Mouse (Mus musculus) adrenal gland, adult (tissue): ENCODE measurements around the gene Bcr.

Experiments
- DNase-seq, 2 experiments: peaks; one replicate each; pipeline ENCODE4 v3.0.0; 2022 to 2023; ENCODE audit warnings: low spot score in 1 of 2; ENCODE audit not compliant: inconsistent age in 2 of 2

Gene Bcr

DNA sequence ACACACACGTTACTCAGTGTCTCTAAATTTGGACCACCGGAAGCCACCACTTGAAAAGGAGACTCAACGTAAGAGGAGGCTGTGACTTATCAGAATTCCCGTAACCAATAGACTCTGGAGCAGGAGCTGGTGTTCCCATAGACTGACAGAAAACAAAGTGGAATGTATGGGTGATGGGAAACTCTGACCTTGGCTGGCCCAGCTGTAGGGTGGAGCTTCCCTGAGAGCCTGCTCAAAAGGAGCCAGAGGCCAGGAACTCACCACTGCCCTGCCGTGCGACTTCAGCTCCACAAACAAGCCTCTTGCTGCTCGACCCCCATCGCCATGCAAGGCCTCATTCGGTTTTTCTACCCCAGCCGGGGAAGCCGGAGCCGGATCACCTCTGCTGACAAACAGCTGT is 113.3 kb downstream of the Bcr start:
- DNase-seq: peak; percentile 31 to 64

DNA sequence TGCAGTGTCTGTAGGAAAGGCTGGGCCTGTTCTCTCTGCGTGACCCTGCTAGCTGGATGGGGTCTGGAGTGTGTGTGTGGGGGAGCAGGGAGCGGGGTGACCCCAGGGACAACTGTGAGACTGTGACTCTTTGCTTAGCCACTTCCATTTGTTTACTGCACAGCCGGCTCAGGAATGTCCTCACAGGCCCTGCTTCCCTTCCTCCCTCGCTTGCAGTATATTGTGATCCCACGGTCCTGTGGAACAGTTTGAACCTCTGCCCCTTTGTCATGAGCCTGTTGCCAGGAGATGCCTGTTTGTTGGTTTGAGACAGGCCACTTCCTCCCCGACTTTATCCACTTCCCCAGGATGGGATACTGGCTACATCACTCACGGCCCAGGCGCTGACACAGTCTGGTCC is 116.1 kb downstream of the Bcr start:
- no peak for DNase-seq

DNA sequence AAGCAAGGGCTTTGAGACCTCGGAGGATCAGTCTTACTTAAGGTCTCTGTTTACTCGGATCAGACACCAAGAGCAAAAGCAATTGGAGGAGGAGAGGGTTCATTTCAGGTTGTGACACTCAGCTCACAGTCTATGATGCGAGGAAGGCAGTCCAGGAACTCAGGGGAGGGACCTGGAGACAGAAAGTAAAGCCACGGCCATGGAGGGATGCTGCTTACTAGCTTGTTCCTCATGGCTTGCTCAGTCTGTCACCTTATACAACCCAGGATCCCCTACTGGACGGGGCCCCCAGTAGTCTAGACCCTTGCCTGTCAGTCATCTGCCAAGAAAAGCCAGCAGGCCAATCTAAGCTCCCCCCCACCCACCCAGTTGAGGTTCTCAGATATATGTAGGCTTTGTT is 118.5 kb downstream of the Bcr start:
- no peak for DNase-seq

DNA sequence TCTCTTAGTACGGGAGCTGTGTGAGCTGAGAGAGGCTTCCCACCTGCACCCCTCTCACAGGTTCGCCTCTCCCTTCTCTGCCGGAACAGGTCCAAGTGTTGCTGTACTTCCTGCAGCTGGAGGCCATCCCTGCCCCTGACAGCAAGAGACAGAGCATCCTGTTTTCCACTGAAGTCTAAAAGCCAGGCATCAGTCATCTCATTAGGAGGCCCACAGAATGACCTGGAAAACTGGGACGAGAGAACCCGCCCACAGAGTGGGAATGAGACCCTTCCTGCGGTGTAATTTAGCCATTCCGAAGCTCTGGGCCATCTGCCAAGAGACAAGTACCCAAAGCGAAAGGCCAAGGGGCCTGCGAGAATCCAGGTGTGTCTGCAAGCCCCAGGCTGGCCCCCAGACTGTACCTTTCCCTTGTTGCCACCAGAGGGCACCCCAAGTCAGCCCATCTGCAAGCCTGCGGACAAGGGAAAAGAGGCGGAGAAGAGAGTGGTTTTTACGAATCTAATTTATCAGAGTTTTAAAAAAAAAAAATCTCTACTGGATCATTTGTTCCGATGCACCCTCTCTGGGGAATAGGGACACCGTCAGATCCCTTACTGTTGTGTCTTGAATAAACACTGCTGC is 121.9 kb downstream of the Bcr start:
- peak; percentile 74 to 92 for DNase-seq

DNA sequence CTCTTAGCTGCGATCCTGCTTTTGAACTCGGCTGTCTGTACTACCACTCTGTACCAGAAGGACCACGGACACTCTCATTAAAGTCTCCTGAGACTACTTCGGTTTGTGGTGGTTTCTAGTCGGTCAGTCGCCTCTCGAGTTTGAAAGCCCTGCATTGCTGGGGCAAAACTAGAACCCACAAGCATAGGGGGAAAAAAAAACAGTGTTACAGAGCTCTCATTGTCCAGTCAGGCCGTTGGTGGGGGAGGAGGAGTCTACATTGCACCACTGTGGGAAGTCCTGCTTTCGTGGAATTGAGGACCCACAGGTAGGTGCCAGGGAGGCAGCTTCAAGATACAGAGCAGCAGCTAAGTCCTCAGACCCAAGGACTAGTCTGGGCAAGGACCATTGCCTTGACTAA is 124.4 kb downstream of the Bcr start:
- peak in 1 of 2 experiments; percentile 17 for DNase-seq

DNA sequence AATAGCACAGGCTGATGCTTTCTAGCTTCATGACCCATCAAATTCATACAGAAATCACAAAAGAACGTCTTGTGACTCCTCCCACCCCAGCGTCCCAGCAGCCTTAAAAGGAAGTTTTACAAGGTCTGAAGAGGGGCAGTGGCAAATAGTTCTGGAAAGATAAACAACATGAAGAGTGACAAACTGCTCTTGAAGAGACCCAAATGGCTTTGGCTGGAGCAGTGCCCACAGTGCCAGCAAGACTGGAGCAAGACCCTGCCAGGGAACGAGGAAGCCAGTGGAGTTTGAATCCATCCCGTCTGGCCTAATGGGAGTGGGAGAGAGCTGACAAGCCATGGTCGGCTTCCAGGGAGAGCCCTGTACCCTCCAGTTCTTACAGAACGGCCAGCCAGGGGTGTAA is 126.2 kb downstream of the Bcr start:
- no peak for DNase-seq

DNA sequence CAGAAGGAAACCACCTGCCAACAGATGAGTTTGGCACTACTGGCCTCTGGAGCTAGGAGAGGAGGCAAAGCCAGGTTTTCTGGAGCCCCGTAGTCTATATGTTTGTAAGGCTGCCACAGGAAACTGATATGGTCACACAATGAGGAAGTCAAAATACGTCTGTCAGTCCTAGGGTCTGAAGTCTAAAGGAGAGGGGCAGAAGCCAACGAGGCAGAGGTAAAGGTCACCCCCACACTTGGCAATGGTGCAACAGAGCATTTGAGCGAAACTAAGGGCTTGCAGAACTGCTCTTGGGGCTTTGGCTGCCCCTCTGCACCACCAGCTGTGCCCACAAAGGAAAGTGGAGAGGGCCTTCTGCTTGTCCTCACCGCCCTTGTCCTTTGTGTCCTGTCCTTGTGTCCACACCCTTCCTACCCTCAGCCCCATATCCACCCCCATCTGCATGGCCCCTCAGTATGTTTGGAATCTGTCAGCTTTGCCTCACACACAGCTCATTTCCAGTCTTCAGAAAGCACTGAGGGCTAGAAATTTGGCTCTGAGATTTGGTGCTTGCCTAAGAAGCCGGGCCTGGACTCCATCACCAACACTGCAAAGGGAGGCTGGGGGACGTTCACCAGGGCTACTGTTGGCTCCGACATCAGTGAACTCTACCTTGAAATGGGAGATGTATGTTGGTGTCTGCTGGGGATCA is 127.1 kb downstream of the Bcr start:
- DNase-seq: peak in 1 of 2 experiments; percentile 14

DNA sequence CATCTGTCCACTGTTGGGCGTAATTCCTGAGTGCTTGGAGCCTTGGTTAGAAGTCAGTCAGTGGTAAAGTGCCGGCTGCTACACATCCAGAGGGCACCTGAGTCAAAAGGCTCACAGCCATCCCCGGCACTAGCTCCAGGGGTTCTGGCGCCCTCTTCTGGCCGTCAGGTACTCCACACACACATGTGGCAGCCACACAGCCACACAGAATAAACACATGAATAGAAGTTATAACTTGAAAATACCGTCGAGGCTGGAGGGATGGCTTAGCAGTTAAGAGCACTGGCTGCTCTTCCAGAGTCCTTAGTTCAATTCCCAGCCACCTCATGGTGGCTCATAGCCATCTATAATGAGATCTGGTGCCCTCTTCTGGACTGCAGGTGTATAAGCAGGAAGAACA is 131.3 kb downstream of the Bcr start:
- peak in 1 of 2 experiments; percentile 18 for DNase-seq

DNA sequence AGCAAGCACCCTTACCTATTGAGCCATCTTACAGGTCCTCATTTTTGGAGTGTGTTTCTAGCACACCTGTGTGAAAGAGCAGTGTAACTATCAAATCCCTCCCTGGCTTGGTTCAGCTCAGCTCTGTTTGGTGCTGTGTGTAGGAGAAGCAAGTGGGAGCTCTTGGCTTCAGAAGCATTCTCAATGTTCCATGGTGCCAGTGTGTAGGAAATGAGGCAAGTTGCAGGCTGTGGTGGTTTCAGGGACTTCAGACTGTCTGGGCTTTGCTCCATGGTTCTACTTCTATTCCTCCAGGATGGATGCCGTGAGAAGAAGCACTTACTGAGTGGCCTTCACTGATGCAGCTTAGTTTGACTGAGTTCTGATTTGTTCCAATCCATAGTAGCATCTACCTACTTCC is 137.4 kb downstream of the Bcr start:
- peak in 1 of 2 experiments; percentile 12 for DNase-seq

DNA sequence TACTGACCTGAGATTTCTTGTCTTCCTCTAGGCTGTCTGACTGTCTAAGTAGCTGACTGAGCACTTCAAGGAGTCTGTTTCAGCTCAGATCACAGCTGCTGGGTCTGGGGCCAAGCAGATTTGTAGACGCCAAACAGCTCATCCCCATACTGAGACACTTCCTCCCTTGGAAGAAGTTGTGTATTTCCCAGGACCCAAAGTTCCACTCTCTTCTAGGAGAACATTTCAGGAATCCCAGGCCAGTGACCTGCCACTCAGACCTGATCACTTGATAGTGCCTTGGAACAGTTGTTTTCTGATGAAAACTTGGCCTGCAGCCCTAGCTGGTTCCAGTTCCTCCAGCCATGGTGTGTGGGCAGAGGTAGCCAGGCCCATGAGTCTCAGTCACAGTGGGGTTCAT is 140.3 kb downstream of the Bcr start:
- peak in 1 of 2 experiments; percentile 14 for DNase-seq

DNA sequence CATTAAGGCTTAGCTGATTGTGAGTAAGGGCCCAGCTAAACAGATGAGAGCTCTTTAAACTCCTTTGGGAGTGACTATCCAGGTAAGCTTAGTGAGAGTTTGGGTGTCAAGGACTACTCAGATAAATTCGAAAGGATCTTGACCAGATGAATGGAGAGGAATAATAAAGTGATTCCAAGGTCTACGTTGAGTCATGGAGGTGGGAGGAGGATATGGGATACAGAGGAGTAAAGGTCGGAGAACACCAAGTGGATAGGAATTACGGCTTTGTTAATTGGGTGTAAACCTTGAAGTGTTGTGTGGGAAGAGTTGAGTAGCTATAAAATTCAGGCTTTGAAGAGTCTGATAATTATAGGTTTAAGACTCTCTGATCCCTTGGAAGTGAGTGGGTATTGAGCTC is 145.8 kb downstream of the Bcr start:
- peak in 1 of 2 experiments; percentile 17 for DNase-seq

DNA sequence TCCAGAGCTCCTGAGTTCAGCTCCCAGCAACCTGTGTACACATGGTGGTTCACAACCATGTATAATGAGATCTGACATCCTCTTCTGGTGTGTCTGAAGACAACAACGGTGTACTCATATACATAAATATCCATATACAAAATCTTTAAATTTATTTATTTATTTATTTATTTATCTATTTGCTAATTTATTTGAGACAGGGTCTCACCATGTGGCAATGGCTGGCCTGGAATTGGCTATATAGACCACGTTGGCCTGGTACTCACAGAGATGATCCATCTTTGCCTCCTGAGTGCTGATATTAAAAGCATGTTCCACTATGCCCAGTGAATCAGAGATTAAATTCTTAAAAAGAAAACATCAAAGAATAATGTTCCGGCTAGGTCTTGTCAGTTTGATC is 150.4 kb downstream of the Bcr start:
- DNase-seq: no peak

DNA sequence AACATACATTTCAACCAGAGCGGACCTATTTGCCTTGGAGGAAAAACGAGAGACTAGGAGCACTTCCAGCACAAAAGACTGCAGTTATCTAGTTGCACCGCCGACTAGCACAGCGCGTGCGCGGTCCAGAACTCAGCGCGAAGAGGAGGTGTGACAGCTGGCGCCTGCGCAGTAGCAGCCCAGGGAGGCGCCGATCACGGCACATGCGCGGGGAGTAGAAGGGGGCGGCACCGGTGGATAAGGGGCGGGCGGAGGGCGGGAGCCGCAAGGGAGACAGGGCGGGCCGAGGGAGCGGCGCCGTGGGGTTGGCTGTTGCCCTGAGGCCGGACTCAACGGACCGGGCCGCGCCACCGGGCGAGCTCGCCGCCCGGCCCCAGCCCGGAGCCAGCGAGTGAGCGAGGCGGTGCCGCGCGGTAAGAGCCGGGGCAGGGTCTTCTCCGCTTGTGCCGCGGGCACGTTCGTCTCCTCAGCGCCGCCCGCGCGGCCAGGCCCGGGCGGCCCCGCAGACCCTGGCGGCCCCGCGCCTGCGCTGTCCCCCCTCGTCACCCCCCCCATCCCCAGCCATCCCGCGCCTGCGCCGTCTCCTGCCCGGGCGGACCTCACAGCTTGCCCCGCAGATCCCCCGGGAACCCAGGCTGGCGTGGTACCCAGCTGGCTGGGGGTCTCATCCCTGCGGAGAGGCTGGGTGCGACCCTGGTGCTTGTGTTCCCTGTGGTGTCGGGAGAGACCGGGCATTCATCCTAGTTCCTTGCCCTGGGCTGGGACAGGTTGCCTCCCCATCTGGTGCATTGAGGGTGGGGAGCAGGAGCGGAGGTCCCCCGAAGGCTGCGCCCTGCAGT is 151.6 kb downstream of the Bcr start, which contains the start of gene Specc1l:
Specc1l (plus strand) TSS at position 267 of the 839 bp plus-strand sequence.
- peak; percentile 98 for DNase-seq

DNA sequence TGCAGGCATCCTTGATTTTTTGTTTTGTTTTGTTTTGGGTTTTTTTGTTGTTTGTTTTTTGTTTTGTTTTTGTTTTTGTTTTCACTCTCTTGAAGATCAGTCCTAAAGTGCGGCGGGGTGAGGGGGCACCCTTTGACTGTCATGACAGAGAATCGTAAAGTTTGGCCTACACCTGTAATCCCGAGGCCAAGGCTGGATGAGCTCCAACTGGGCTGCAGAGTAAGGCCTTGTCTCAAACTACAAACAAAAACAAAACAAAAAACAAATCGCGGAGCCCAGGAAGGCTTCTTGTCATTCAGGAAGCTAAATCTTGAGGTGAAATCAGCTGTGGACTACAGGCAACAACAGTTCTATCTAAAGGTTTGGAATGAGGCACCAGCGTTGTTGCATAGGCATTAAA is 152.6 kb downstream of the Bcr start:
- DNase-seq: peak in 1 of 2 experiments; percentile 74

DNA sequence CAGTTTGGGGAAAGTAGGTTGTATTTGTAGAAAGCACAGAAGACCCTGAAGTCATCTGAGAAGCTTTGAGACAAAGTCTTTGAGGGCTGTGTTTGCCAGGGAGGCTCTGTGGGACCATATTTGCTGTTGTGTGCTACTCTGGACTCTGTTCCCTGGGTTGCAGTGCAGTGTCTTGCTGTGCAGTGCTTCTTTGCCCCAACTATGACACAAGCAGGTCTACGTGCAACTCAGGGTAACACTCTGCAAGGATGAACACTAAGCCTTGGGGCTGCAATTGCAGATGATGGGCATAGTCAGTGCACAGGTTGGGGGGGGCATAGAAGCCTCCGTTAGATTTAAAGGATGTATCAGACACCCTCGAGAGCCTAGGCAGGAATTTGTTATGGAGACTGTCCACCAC is 160.3 kb downstream of the Bcr start:
- DNase-seq: no peak

DNA sequence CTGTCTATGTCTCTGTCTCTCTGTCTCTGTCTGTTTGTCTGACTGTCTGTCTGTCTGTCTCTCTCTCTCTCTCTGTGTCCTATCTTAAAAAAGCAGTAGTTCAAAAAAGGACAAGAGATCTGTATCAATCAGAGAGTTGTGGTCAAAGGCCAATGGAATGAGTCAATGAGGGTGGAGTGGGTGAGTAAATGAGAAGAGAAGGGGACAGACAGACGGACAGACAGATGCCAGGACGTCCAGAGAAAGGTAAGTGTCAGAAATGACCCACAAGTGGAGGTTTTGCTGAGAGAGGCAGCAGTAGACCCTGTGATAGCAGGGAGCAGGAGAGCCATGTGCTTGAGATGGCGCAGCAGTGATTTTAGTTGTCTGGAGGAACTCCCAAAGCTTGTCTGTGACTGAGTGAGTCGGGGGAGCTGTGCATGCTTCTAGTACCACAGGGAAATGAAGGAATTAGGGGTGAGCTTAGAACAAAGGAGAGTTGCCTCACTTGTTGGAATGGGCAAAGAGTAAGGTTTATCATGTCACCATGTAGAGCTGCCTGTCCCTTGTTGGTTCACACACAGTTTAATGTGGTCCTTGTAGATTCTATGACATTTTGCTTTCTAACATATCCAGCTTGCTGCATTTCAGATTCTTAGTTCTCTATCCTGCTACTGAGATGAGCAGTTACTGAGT is 161.7 kb downstream of the Bcr start:
- no peak for DNase-seq

DNA sequence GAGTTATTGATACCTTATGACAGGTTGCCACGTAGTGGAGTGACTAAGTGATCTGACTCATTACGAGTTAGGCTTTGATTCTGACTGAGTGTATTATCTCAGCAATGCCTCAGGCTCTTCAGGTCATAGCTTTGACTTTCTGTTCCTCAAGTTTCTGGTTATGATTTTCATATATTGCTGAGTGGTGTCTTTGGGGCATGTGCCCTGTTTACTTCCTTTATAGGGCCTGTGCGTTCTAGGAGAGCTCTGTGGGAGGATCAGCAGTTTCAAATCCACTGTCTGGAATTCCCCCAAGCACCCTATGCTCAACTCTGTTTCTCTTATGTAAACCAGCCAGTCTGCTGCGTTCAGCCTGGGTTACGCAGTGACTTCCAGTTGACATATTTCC is 162.2 kb downstream of the Bcr start:
- peak; percentile 52 to 86 for DNase-seq

DNA sequence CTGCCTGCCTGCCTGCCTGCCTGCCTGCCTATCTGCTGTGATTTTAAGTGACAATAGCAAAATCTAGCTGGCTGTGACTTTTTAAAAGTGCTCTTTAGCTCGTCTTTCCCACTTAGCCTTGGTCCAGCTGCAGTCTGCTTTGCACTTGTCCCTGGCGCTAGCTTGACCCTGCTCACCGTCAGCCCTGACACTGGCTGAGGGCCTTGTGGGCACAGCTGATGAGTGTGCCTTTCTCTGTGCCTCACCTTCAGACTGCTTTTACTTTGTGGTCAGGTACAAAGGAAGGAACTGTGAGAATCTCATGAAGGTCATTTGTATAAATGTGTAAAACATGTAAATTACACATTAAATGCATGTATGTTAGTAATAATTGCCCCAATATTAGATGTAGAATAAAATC is 163.8 kb downstream of the Bcr start:
- peak; percentile 46 to 78 for DNase-seq

DNA sequence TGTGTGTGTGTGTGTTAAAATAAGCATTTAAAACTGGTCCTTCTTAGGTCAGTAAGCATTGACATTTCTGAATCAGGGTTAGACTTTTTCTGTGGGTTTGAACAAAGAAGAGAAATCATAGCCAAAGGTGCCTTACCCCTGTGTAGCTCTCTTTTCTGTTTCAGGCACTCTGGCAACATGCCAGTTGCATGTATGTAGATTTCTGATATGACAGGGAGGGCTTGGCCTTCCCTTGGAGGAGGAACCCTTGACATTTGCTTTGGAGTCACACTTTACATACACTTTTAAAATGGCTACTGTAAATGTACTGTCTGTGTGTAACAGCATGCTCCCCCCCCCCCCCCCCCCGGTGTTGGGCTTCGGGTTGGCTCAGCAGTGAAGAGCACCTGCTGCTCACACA is 164.2 kb downstream of the Bcr start:
- no peak for DNase-seq

DNA sequence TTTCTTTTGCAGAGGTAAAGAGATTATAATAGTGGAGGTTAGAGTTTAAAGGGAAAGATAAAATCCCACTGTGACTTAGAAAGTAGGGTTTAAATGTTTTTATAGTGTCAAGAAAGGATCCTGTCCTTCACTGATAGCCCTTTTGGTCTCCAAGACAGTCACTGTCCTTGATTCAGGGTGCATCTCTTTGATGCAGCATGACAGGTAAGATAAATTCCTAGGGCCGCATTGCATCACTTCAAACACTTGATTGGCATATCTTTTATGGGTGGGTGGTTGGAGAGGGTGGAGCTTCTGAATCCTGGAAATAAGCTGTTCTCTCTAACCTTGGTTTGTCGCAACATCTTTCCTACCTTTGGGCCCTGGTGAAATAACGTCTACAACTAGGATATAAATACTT is 167.0 kb downstream of the Bcr start:
- DNase-seq: peak; percentile 37 to 77

DNA sequence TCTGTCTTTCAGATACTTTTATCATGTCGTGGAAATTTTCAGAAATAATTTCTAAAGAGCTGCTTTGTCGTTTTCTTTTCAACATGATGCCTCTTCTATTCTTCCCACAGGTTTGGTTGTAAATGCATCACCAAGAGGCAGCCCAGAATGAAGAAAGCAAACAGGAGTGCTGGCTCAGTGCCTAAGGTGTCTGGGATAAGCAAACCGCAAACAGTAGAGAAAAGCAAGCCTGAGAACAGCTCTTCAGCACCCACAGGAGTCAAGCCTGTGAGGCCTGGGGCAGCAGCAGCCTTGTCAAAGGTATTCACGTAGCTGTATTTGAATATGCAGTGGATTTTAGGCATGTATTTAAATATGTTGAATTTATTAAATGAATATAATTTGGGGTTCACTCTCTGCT is 170.2 kb downstream of the Bcr start:
- DNase-seq: peak in 1 of 2 experiments; percentile 54
